Mouse (Mus musculus) heart, postnatal 10 days (tissue): Measurements from ENCODE around the gene Il34. TPM values are rescaled to one million over a fixed set of nuclear protein-coding genes. Genes with fewer than 3 reads are reported as not detected.

Source experiments
- total RNA-seq, 2 experiments: library from RNA; stranded (reverse); gene quantifications; 2 replicates each; pipeline ENCODE4 v1.2.3; 2021

Gene Il34
- total RNA-seq, 2 experiments from 2014 or later = 5.1 to 8.1 TPM

Other genes starting within 250 kb of the Il34 start
- gene Vac14, start 187.3 kb downstream of the Il34 start, total RNA-seq = 10 to 100 TPM; 20.8 to 22.4 TPM
- 10 to 100 TPM; 36.2 to 39.6 TPM for gene Mtss1l, start 84.4 kb downstream of the Il34 start, total RNA-seq
- gene Cog4, start 40.7 kb upstream of the Il34 start, total RNA-seq = 10 to 100 TPM; 53.0 to 60.8 TPM
- gene Sf3b3, start 40.9 kb upstream of the Il34 start, total RNA-seq = 10 to 100 TPM; 52.2 to 57.0 TPM
- gene Fuk, start 96.6 kb upstream of the Il34 start, total RNA-seq = 1 to 10 TPM; 6.8 to 8.6 TPM
- 10 to 100 TPM; 34.4 to 45.3 TPM for gene St3gal2, start 114.0 kb upstream of the Il34 start, total RNA-seq
- 10 to 100 TPM; 39.2 to 41.1 TPM for gene Ddx19a, start 191.9 kb upstream of the Il34 start, total RNA-seq
- gene Ddx19b, start 225.8 kb upstream of the Il34 start, total RNA-seq = 10 to 100 TPM; 12.2 to 12.8 TPM
- gene Aars, start 227.2 kb upstream of the Il34 start, total RNA-seq = 10 to 100 TPM; 39.1 to 42.0 TPM